Mouse (Mus musculus): ENCODE measurements at regions not wholly inside any gene's neighbourhood (a gene's known extent, or its start where the extent isn't known, plus 50 kb on each side); places are given as distances from the start of the nearest gene placed in this dataset.

GRCm38 (mm10) chr6:15639809-15640479, 80.5 kb upstream of the Mdfic start:
- TF ChIP-seq CTCF (IDR thresholded peaks at IDR 0.05; ENCODE audit: low read depth): no peak
- no peak for TF ChIP-seq EP300 (IDR thresholded peaks at IDR 0.05; ENCODE audit: low read depth)

Data from liver, embryonic 14.5 days (tissue).